Mouse (Mus musculus) liver, embryonic 14.5 days (tissue): Measurements from ENCODE around the gene Adgrl3.

Experiments
- CTCF ChIP-seq: IDR thresholded peaks from 2 replicates; pipeline ENCODE4 v1.5.1; 2016; ENCODE audit warnings: antibody characterized with exemption, low read depth, control low read depth
- EP300 ChIP-seq: IDR thresholded peaks from 2 replicates; pipeline ENCODE4 v1.6.1; 2016; ENCODE audit warnings: antibody characterized with exemption, low read depth

DNA sequence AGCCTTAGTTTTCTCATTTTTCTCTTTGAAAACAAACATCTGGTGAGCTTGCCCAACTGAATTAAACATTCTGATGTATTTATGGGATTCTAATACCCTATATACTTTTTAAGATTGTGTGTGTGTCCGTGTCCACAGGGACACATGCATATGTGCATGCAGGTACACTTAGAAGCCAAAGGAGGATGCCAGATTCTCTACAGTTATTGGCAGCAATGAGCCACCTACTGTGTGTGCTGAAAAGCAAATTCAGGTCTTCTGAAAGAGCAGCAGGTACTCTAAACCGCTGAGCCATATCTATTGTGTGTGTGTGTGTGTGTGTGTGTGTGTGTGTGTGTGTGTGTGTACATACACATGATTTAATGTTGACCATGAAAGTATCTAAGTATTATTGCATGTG lies 505.4 kb downstream of the Adgrl3 start:
- no peak for TF ChIP-seq CTCF
- no peak for TF ChIP-seq EP300
